Mouse (Mus musculus): ENCODE results near the gene Mrpl50. TPM values are rescaled to one million over a fixed set of nuclear protein-coding genes. Genes with fewer than 3 reads are reported as not detected.
"Not testable (repeated sequence)": the region's sequence is repeated elsewhere in the genome, so short reads cannot be mapped to it uniquely, and the experiment has no call there.

The Mrpl50 gene
- total RNA-seq, 2 experiments from 2014 or later, result 37.3 to 41.7 TPM

GRCm38 (mm10) chr4:49512636-49513035, 8.3 kb downstream of the Mrpl50 start:
- intact Hi-C loops (cut with DNase I), result no loop called here
- DNase-seq, result no peak

- intact Hi-C loops (cut with DNase I), result not testable (repeated sequence)
These were observed 10.6 kb downstream of the Mrpl50 start for GRCm38 (mm10) chr4:49510236-49510835.

GRCm38 (mm10) chr4:49509183-49509582, 11.7 kb downstream of the Mrpl50 start:
- DNase-seq, result no peak
- intact Hi-C loops (cut with DNase I), result no loop called here

More at GRCm38 (mm10) chr4:49510236-49510835, 10.6 kb downstream of the Mrpl50 start:
- not testable (repeated sequence) for DNase-seq

- intact Hi-C loops (cut with DNase I), result no loop called here
- no peak for DNase-seq
These were observed 14.5 kb downstream of the Mrpl50 start, which contains the start of gene Baat for GRCm38 (mm10) chr4:49506386-49506785. Baat (minus strand) TSS chr4:49506557.

- DNase-seq, result no peak
- intact Hi-C loops (cut with DNase I), result no loop called here
These were observed 17.3 kb downstream of the Mrpl50 start for GRCm38 (mm10) chr4:49503563-49503962.

- DNase-seq; intact Hi-C loops (cut with DNase I): not testable (repeated sequence)
These were observed 34.8 kb downstream of the Mrpl50 start for GRCm38 (mm10) chr4:49485934-49486650.

- no peak for DNase-seq
- intact Hi-C loops (cut with DNase I), result no loop called here
These were observed 35.5 kb downstream of the Mrpl50 start for GRCm38 (mm10) chr4:49485442-49485841.

- intact Hi-C loops (cut with DNase I), result no loop called here
- DNase-seq, result peak; percentile 5 to 9
These were observed 40.0 kb downstream of the Mrpl50 start for GRCm38 (mm10) chr4:49480896-49481295.

- no peak for DNase-seq
- intact Hi-C loops (cut with DNase I), result no loop called here
These were observed 40.7 kb downstream of the Mrpl50 start for GRCm38 (mm10) chr4:49480104-49480760.

- intact Hi-C loops (cut with DNase I); DNase-seq: not testable (repeated sequence)
These were observed 41.9 kb downstream of the Mrpl50 start for GRCm38 (mm10) chr4:49479035-49479434.

GRCm38 (mm10) chr4:49478118-49478877, 42.6 kb downstream of the Mrpl50 start:
- peak; percentile 25 for DNase-seq
- intact Hi-C loops (cut with DNase I), result no loop called here

- intact Hi-C loops (cut with DNase I), result no loop called here
- DNase-seq, result no peak
These were observed 46.3 kb downstream of the Mrpl50 start for GRCm38 (mm10) chr4:49474583-49474982.

- intact Hi-C loops (cut with DNase I), result no loop called here
- DNase-seq, result no peak
These were observed 47.3 kb downstream of the Mrpl50 start, which contains the start of gene Acnat1 for GRCm38 (mm10) chr4:49473435-49474100. Acnat1 (minus strand) TSS chr4:49473912.

- DNase-seq, result no peak
- intact Hi-C loops (cut with DNase I), result no loop called here
These were observed 51.3 kb downstream of the Mrpl50 start for GRCm38 (mm10) chr4:49469435-49470151.

GRCm38 (mm10) chr4:49467360-49467759, 53.5 kb downstream of the Mrpl50 start:
- no peak for DNase-seq
- intact Hi-C loops (cut with DNase I), result no loop called here

Other genes with a start within 250 kb of the Mrpl50 start
- gene Acnat2, start 112.9 kb downstream of the Mrpl50 start, total RNA-seq (2021), result not detected
- gene Acnat1, start 47.2 kb downstream of the Mrpl50 start, total RNA-seq (2021), result not detected
- gene Baat, start 14.5 kb downstream of the Mrpl50 start, total RNA-seq (2021), result under 1 TPM in 1 of 2 experiments, not detected in 1; 0.12 TPM
- 1 to 10 TPM; 5.8 to 8.1 TPM for gene Zfp189, start 83 bp upstream of the Mrpl50 start, total RNA-seq (2021)
- under 1 TPM in 1 of 2 experiments, not detected in 1; 0.22 TPM for gene Aldob, start 28.5 kb upstream of the Mrpl50 start, total RNA-seq (2021)
- 10 to 100 TPM; 42.0 to 47.4 TPM for gene Tmem246, start 76.8 kb upstream of the Mrpl50 start, total RNA-seq (2021)
- 10 to 100 TPM; 36.9 TPM for gene Rnf20, start 110.9 kb upstream of the Mrpl50 start, total RNA-seq (2021)
- not detected for gene Ppp3r2, start 160.9 kb upstream of the Mrpl50 start, total RNA-seq (2021)